Mouse (Mus musculus): Measurements from ENCODE around the gene Rpl29. TPM values are rescaled to one million over a fixed set of nuclear protein-coding genes. Genes with fewer than 3 reads are reported as not detected.

The Rpl29 gene
- polyA plus RNA-seq, 1 experiment from 2014 or later: 781 TPM

GRCm38 (mm10) chr9:106481075-106481474 lies 51.8 kb downstream of the Rpl29 start:
- Histone ChIP-seq H3K9ac (no peak overlapping the region), H3K36me3 (replicated peaks; ENCODE audit: control insufficient read depth, insufficient read depth) (peaks cover 47% of the 10 kb centered on the region), H3K4me3 (replicated peaks; ENCODE audit: low read length) (no peak overlapping the region), H3K4me1 (replicated peaks; ENCODE audit: control insufficient read depth, insufficient read depth, low read length) (peaks cover 12% of the 10 kb centered on the region), H3K27ac (no peak overlapping the region), H3K27me3 (ENCODE audit: control insufficient read depth, insufficient read depth, low read length) (no peaks in the 10 kb centered on the region), H3K9me3 (ENCODE audit: control insufficient read depth, low read length) (no peaks in the 10 kb centered on the region), H3K4me2 (replicated peaks) (no peak overlapping the region)
- 95% methylated on average over 15 of the region's 15 CpGs for WGBS
- ATAC-seq (ENCODE audit: low FRiP score) (no peak), DNase-seq (ENCODE audit: low spot score) (no peak)

Other genes with a start within 250 kb of the Rpl29 start
- 13.0 and 13.4 TPM in 2 replicates for gene Ppm1m, start 229.7 kb upstream of the Rpl29 start, polyA plus RNA-seq (2014; fragmentation: Nextera tagmentation; extraction: Ambion mirVana)
- gene Twf2, start 226.3 kb upstream of the Rpl29 start, polyA plus RNA-seq (2014; fragmentation: Nextera tagmentation; extraction: Ambion mirVana): 49.6 and 52.9 TPM in 2 replicates
- 0.12 TPM in 1 of 2 replicates, not detected in the other for gene Tlr9, start 206.9 kb upstream of the Rpl29 start, polyA plus RNA-seq (2014; fragmentation: Nextera tagmentation; extraction: Ambion mirVana)
- gene Alas1, start 180.8 kb upstream of the Rpl29 start, polyA plus RNA-seq (2014; fragmentation: Nextera tagmentation; extraction: Ambion mirVana): 99.0 and 99.7 TPM in 2 replicates
- 6.3 and 7.3 TPM in 2 replicates for gene Poc1a, start 148.4 kb upstream of the Rpl29 start, polyA plus RNA-seq (2014; fragmentation: Nextera tagmentation; extraction: Ambion mirVana)
- 17.9 and 19.3 TPM in 2 replicates for gene Dusp7, start 60.8 kb upstream of the Rpl29 start, polyA plus RNA-seq (2014; fragmentation: Nextera tagmentation; extraction: Ambion mirVana)
- 22.4 and 23.5 TPM in 2 replicates for gene Acy1, start 8.9 kb downstream of the Rpl29 start, polyA plus RNA-seq (2014; fragmentation: Nextera tagmentation; extraction: Ambion mirVana)
- 7.9 and 8.2 TPM in 2 replicates for gene Abhd14b, start 18.0 kb downstream of the Rpl29 start, polyA plus RNA-seq (2014; fragmentation: Nextera tagmentation; extraction: Ambion mirVana)
- gene Abhd14a, start 18.2 kb downstream of the Rpl29 start, polyA plus RNA-seq (2014; fragmentation: Nextera tagmentation; extraction: Ambion mirVana): 57.7 and 69.8 TPM in 2 replicates
- 183 and 186 TPM in 2 replicates for gene Pcbp4, start 23.8 kb downstream of the Rpl29 start, polyA plus RNA-seq (2014; fragmentation: Nextera tagmentation; extraction: Ambion mirVana)
- gene Gpr62, start 36.5 kb downstream of the Rpl29 start, polyA plus RNA-seq (2014; fragmentation: Nextera tagmentation; extraction: Ambion mirVana): 0.87 and 1.0 TPM in 2 replicates
- gene Rrp9, start 46.5 kb downstream of the Rpl29 start, polyA plus RNA-seq (2014; fragmentation: Nextera tagmentation; extraction: Ambion mirVana): 34.5 and 35.7 TPM in 2 replicates
- 0.52 and 0.91 TPM in 2 replicates for gene Parp3, start 47.5 kb downstream of the Rpl29 start, polyA plus RNA-seq (2014; fragmentation: Nextera tagmentation; extraction: Ambion mirVana)
- not detected in 2 replicates for gene Iqcf1, start 70.5 kb downstream of the Rpl29 start, polyA plus RNA-seq (2014; fragmentation: Nextera tagmentation; extraction: Ambion mirVana)
- not detected in 2 replicates for gene Iqcf5, start 85.1 kb downstream of the Rpl29 start, polyA plus RNA-seq (2014; fragmentation: Nextera tagmentation; extraction: Ambion mirVana)
- gene Iqcf3, start 132.2 kb downstream of the Rpl29 start, polyA plus RNA-seq (2014; fragmentation: Nextera tagmentation; extraction: Ambion mirVana): not detected in 2 replicates
- gene Iqcf4, start 141.5 kb downstream of the Rpl29 start, polyA plus RNA-seq (2014; fragmentation: Nextera tagmentation; extraction: Ambion mirVana): not detected in 2 replicates
- gene Iqcf6, start 197.1 kb downstream of the Rpl29 start, polyA plus RNA-seq (2014; fragmentation: Nextera tagmentation; extraction: Ambion mirVana): not detected in 2 replicates
- 8.3 and 9.0 TPM in 2 replicates for gene Grm2, start 226.6 kb downstream of the Rpl29 start, polyA plus RNA-seq (2014; fragmentation: Nextera tagmentation; extraction: Ambion mirVana)